Mouse (Mus musculus) myocyte (in vitro differentiated cells): Measurements from ENCODE around the gene Morn3.

Experiments
- CEBPB ChIP-seq: IDR thresholded peaks from 2 replicates; pipeline ENCODE4 v1.6.1; 2011; ENCODE audit warnings: mild to moderate bottlenecking, moderate library complexity; ENCODE audit not compliant: poor library complexity, insufficient read depth, severe bottlenecking
- E2F4 ChIP-seq: IDR thresholded peaks from one replicate; pipeline ENCODE4 v1.6.1; 2011; ENCODE audit warnings: mild to moderate bottlenecking, control low read depth, moderate library complexity; ENCODE audit not compliant: insufficient read depth
- MAX ChIP-seq: IDR thresholded peaks from one replicate; pipeline ENCODE4 v1.6.1; 2011; ENCODE audit warnings: low read depth, mild to moderate bottlenecking, control low read depth
- MYOD1 ChIP-seq, 3 experiments: IDR thresholded peaks; one replicate each; pipeline ENCODE4 v1.6.1; 2011; ENCODE audit warnings: control low read depth in 2 of 3, low read depth in 2 of 3, mild to moderate bottlenecking in 2 of 3, moderate library complexity in 1 of 3; ENCODE audit not compliant: insufficient read length in 2 of 3, control insufficient read depth in 1 of 3
- MYOG ChIP-seq, 3 experiments: IDR thresholded peaks; one replicate each; pipeline ENCODE4 v1.6.1; 2011; ENCODE audit warnings: control low read depth in 2 of 3, low read depth in 2 of 3, mild to moderate bottlenecking in 2 of 3; ENCODE audit not compliant: insufficient read length in 2 of 3, control insufficient read depth in 1 of 3, insufficient read depth in 1 of 3
- POLR2A ChIP-seq: IDR thresholded peaks from one replicate; pipeline ENCODE4 v1.6.1; 2011; ENCODE audit warnings: low read depth, mild to moderate bottlenecking, control low read depth, moderate library complexity; ENCODE audit not compliant: insufficient read length
- POLR2AphosphoS2 ChIP-seq: IDR thresholded peaks from one replicate; pipeline ENCODE4 v1.6.1; 2011; ENCODE audit warnings: low read depth, control low read depth; ENCODE audit not compliant: insufficient read length
- REST ChIP-seq: IDR thresholded peaks from one replicate; pipeline ENCODE4 v1.6.1; 2011; ENCODE audit warnings: mild to moderate bottlenecking, control low read depth, moderate library complexity; ENCODE audit not compliant: insufficient read depth, insufficient read length
- SRF ChIP-seq: IDR thresholded peaks from one replicate; pipeline ENCODE4 v1.6.1; 2011; ENCODE audit warnings: low read depth; ENCODE audit not compliant: control insufficient read depth, insufficient read length
- TCF12 ChIP-seq: IDR thresholded peaks from one replicate; pipeline ENCODE4 v1.6.1; 2011; ENCODE audit warnings: mild to moderate bottlenecking, control low read depth; ENCODE audit not compliant: poor library complexity, insufficient read depth, severe bottlenecking
- TCF3 ChIP-seq: IDR thresholded peaks from one replicate; pipeline ENCODE4 v1.6.1; 2011; ENCODE audit warnings: low read depth, control low read depth; ENCODE audit not compliant: insufficient read length
- USF1 ChIP-seq: IDR thresholded peaks from one replicate; pipeline ENCODE4 v1.6.1; 2011; ENCODE audit warnings: low read depth, mild to moderate bottlenecking, control low read depth, moderate library complexity

GRCm38 (mm10) chr5:123068115-123068514, 21.3 kb upstream of the Morn3 start, which contains the start of gene Tmem120b:
- no peak for TF ChIP-seq USF1
- TF ChIP-seq E2F4, result no peak
- no peak for TF ChIP-seq POLR2A
- TF ChIP-seq CEBPB, result no peak
- TF ChIP-seq MAX, result no peak
- no peak for TF ChIP-seq TCF12
- TF ChIP-seq MYOG (IDR thresholded peaks at IDR 0.05; ENCODE audit: control insufficient read depth in 1 of 3, insufficient read depth in 1 of 3, insufficient read length in 2 of 3, low read depth in 2 of 3), result no peak
- TF ChIP-seq POLR2AphosphoS2, result no peak
- no peak for TF ChIP-seq SRF
- no peak for TF ChIP-seq MYOD1 (IDR thresholded peaks at IDR 0.05; ENCODE audit: control insufficient read depth in 1 of 3, insufficient read length in 2 of 3, low read depth in 2 of 3)
- TF ChIP-seq REST, result no peak
- TF ChIP-seq TCF3, result no peak
